Mouse (Mus musculus) lung, adult 2 months (tissue): ENCODE results near the gene Zfp59.

Experiments
- CTCF ChIP-seq: fragments of 200-500 bp; IDR thresholded peaks from 2 replicates; pipeline ENCODE4 v1.5.1; 2011; ENCODE audit warnings: mild to moderate bottlenecking, low read length, control low read depth; ENCODE audit not compliant: insufficient read depth
- POLR2A ChIP-seq: fragments of 200-500 bp; IDR thresholded peaks from 2 replicates; pipeline ENCODE4 v1.6.1; 2011; ENCODE audit warnings: low read depth, mild to moderate bottlenecking, control low read depth, low read length, borderline replicate concordance; ENCODE audit errors: extremely low read depth

GRCm38 (mm10) chr7:27840104-27840503, 1.7 kb downstream of the Zfp59 start:
- TF ChIP-seq POLR2A (no peak), CTCF (no peak)
